Mouse (Mus musculus): ENCODE measurements around the gene Tmem131l. TPM values are rescaled to one million over a fixed set of nuclear protein-coding genes. Genes with fewer than 3 reads are reported as not detected.

Tmem131l gene
- polyA plus RNA-seq, 1 experiment: 8.4 TPM

DNA sequence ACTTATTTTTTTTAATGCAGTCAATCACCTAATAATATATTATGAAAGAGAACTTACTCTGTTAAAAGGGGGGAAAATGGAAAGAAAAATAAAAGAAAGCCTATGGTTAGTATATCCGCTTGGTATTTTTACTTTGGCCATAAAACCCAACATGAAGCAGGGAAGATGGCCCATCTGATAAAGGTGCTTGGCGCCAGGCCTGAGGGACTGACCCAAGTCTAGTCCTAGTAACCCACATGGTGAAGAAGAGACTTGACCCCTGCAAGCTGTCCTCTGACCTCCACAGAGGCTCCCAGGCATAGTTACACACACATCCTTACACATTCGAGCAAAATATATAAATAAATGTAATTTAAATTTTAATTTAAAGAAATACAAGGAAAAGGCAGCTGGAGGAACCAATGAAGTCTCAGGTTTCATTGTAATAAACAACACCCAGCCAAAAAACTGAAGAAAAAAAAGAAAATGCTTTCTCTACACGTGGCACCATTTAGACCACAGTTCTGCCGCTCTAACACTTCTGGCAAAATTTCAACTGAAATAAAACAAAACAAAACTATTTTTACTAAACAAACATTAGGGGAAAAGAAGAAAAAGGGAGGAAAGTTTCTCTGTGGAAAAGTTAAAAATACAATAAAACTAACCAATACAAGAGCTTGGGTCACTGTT lies 28.8 kb downstream of the Tmem131l start:
- Histone ChIP-seq H3K4me1 (ENCODE audit: control insufficient read depth, insufficient read depth, insufficient read length, low read length) (no peaks in the 10 kb centered on the region), H3K27ac (replicated peaks; ENCODE audit: low read depth, low read length) (no peak overlapping the region), H3K4me3 (ENCODE audit: insufficient read depth, low read depth, low read length) (no peak overlapping the region)

- Histone ChIP-seq H3K27ac (replicated peaks; ENCODE audit: low read depth, low read length) (no peak overlapping the region), H3K4me3 (ENCODE audit: insufficient read depth, low read depth, low read length) (no peak overlapping the region), H3K4me1 (ENCODE audit: control insufficient read depth, insufficient read depth, insufficient read length, low read length) (peaks cover 2% of the 10 kb centered on the region; the same call in 1 of the 2 replicates)
These were observed 34.0 kb downstream of the Tmem131l start for GRCm38 (mm10) chr3:84005989-84006388.

DNA sequence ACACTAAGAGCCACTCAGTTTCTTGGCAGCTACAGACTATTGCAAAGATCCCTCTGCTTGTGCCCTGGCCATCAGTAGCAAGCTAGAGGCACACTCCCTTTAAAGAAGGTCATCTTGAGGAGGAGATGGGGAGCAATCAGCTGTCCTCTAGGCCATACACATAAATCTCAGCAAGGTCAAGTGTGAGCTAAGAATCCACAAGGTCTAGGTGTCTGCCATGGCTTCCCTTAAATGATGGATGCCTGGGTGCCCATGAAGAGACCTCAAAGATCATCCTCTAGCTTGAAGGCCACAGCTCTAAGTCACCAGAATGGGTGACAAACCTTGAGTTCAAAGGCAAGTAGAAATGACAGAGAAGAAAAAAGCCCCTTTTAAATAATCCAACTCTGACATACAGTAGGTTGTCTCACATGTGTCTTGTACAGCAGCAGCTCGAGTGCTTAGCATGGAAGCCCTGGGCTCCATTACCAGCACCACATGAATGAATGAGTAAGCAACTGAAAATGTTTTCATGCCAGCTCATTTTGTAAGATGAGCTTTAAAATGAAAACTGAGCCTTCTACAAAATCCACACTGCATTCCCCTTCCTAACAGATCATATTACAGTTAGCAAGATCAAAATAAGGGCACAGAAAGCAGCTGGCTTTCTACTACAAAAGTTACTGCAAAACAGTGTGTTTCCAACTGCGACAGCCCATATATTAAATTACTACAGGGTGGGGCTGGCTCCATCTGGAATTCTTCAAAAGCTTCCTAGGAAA lies 35.5 kb downstream of the Tmem131l start:
- Histone ChIP-seq H3K4me1 (ENCODE audit: control insufficient read depth, insufficient read depth, insufficient read length, low read length) (peaks cover 2% of the 10 kb centered on the region; the same call in 1 of the 2 replicates), H3K27ac (replicated peaks; ENCODE audit: low read depth, low read length) (no peak overlapping the region), H3K4me3 (ENCODE audit: insufficient read depth, low read depth, low read length) (no peak overlapping the region)

DNA sequence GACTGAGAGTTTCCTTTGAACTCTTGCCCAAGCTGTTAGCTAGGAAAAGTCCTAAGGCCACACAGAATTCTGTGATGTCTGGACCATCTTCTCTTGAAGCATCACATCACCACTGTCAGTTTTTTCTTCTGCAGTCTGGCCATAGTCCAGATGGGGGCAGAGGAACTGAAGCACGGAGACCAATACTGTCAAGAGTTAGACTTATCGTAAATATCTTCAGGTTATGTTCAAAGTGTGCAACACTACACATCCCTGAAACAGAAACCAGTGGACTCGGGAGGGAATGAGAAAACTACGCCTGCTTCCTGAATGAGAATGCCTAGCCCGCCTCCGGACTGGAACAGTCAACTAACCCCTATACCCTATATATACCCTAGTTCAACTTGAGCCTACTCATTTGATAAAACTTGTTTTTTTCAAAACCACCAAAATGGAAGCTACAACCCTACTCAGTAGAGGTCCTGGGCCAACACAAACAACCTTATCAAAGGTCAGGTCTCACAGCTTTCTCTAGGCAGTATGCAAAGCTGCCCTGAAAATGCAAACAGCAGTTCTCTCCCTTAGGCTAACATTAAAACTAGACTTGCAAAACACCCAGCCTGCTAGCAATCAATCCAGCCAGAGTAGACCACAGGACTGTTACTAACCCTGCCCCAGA lies 37.4 kb downstream of the Tmem131l start:
- no peak overlapping the region; the same call in 1 of the 2 replicates for H3K27ac ChIP-seq (replicated peaks; ENCODE audit: low read depth, low read length)
- H3K4me3 ChIP-seq (ENCODE audit: insufficient read depth, low read depth, low read length): no peak overlapping the region
- peaks cover 8% of the 10 kb centered on the region for H3K4me1 ChIP-seq (ENCODE audit: control insufficient read depth, insufficient read depth, insufficient read length, low read length)

DNA sequence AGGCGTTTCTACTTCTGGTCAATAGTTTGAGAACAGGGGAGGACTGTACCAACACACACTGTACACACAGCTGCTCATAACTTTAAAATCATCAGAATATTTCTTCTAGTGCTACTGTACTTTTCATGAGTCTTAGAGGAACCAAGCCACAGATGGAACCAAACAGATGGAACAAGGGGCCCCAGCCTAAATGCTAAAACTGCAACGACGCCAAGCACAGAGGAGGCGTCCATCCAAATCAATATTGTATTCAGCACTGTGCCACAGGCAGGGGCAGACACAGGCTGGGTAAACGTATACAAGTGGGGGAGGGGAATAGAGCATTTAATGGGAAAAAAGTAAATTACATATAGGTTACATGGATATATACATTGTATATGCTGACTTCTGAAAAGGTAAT lies 42.4 kb downstream of the Tmem131l start:
- Histone ChIP-seq H3K27ac (replicated peaks; ENCODE audit: low read depth, low read length) (peak overlapping the region; percentile 63), H3K4me1 (ENCODE audit: control insufficient read depth, insufficient read depth, insufficient read length, low read length) (peaks cover 25% of the 10 kb centered on the region), H3K4me3 (ENCODE audit: insufficient read depth, low read depth, low read length) (no peak overlapping the region)

DNA sequence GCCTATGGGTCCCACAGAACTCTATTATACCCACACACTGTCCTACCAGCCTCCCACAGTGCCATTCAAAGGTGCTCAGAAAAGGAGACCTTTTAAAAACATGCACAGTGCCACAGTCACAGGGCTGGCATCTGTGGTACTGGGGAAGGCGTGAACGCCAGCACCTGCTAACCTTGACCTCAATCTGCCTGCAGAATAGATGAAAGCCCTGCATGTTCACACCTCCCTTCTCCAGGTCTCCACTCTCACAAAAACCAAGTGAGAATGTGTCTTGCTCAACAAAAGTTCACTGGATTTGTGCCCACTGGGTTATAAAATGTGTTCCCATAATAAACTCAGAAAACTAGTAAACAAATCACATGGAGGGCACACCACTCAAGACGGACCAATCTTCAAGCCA lies 42.9 kb downstream of the Tmem131l start:
- peaks cover 25% of the 10 kb centered on the region for H3K4me1 ChIP-seq (ENCODE audit: control insufficient read depth, insufficient read depth, insufficient read length, low read length)

DNA sequence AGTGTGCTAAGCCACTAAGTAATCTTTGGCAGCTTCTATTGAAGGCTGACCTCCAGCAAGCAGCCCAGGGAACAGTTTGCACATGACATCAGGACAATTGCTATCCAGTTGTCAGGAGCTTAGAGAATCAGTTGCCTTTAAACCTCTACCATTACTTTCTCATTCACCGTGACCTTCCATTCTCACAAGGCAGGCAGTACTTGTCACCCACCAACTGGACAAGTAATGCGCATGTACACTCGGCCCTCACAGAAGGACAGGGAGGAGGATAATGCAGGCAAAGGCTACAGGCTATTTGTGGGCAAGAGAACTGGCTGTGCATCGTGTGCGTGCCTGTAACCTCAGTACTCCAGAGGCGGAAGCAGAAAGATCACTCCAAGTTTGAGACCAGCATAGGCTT lies 43.9 kb downstream of the Tmem131l start:
- Histone ChIP-seq H3K4me3 (ENCODE audit: insufficient read depth, low read depth, low read length) (no peak overlapping the region), H3K4me1 (ENCODE audit: control insufficient read depth, insufficient read depth, insufficient read length, low read length) (peaks cover 23% of the 10 kb centered on the region), H3K27ac (replicated peaks; ENCODE audit: low read depth, low read length) (peak overlapping the region; percentile 67)

More for the DNA sequence above, 42.9 kb downstream of the Tmem131l start:
- Histone ChIP-seq H3K27ac (replicated peaks; ENCODE audit: low read depth, low read length) (peak overlapping the region; percentile 67), H3K4me3 (ENCODE audit: insufficient read depth, low read depth, low read length) (no peak overlapping the region)

DNA sequence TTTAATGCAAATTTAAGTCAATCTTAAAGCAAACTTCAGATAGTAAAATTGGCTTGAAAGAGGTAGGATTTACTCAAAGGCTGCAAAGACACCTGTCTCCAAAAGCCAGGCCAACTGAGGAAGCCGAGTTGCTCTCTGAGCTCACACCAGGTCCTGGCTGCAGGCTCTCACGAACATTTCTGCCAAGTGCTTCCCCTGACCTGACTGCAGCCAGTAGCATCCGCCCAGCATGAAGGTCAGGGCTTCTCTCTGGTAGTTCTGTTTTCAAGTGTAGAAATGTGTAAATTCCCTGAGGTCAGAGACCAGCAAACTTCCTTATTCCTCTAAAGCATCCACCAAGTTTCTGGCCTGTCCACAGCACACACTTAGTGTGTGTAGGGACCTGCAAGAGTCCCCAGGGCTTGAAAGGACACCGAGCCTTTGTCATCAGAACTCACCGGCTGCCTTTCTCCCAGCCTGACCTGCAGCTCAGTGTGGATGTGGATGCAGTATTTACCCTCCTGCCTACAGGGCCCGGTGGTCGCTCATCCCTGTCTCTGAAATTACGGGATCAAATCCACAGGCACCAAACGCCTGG lies 44.6 kb downstream of the Tmem131l start:
- no peak overlapping the region for H3K27ac ChIP-seq (replicated peaks; ENCODE audit: low read depth, low read length)
- H3K4me1 ChIP-seq (ENCODE audit: control insufficient read depth, insufficient read depth, insufficient read length, low read length): peaks cover 23% of the 10 kb centered on the region
- H3K4me3 ChIP-seq (ENCODE audit: insufficient read depth, low read depth, low read length): no peak overlapping the region

DNA sequence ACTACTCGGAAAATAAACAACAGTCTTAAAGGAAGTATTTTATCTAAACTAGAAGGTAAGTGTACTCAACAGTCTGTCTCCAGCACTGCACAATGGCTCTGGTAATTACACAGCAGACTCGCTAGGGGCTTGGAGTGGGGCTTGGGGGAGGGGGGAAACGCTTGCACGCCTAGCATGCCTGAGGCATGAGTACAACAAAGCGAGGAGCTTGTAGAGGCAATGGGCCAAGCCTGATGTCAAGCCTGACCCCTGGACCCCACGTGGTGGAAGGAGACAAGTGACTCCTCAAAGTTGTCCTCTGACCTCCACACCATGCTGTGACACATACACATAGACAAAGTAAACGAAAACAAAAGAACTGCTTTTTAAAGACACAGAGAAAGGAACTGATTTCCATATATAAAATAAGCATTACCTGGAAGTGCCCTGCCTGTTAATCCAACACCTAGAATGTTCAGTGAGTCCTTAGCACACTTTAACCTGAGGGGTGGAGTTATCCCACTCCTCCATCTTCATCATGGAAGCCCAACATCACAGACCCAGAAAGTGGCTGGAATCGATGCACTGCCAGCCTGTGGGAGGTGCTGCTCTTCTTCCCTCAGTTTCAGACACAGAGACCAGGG lies 45.6 kb downstream of the Tmem131l start:
- Histone ChIP-seq H3K27ac (replicated peaks; ENCODE audit: low read depth, low read length) (0 out of 2 replicates have a peak overlapping the region, but pooled peaks have one; percentile 10), H3K4me3 (ENCODE audit: insufficient read depth, low read depth, low read length) (no peak overlapping the region), H3K4me1 (ENCODE audit: control insufficient read depth, insufficient read depth, insufficient read length, low read length) (peaks cover 22% of the 10 kb centered on the region)

DNA sequence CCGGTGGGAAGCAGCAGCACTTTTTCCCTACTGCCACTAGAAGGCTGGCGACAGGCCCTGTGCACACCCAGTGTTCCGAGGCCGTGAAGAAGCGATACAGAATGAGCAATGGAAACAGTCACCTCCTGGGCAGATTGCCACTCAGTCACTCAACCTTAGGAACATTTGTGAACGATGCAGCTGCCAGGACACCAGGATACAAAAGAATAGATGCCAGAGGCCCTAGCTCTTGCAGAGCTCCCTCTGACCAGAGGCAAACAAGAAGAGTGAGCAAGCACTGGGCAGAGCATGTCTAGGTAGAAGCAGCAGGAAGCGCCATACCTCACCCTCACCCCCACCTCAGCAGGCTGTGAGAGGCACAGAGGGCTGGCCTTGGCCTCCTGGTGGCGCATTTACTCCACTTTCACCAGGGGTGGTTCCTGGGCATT lies 46.9 kb downstream of the Tmem131l start:
- peaks cover 18% of the 10 kb centered on the region for H3K4me1 ChIP-seq (ENCODE audit: control insufficient read depth, insufficient read depth, insufficient read length, low read length)
- no peak overlapping the region for H3K4me3 ChIP-seq (ENCODE audit: insufficient read depth, low read depth, low read length)
- no peak overlapping the region for H3K27ac ChIP-seq (replicated peaks; ENCODE audit: low read depth, low read length)

GRCm38 (mm10) chr3:83991691-83992524 lies 48.1 kb downstream of the Tmem131l start:
- H3K4me3 ChIP-seq (ENCODE audit: insufficient read depth, low read depth, low read length): no peak overlapping the region
- H3K4me1 ChIP-seq (ENCODE audit: control insufficient read depth, insufficient read depth, insufficient read length, low read length): peaks cover 16% of the 10 kb centered on the region
- 0 out of 2 replicates have a peak overlapping the region, but pooled peaks have one; percentile 3 for H3K27ac ChIP-seq (replicated peaks; ENCODE audit: low read depth, low read length)

DNA sequence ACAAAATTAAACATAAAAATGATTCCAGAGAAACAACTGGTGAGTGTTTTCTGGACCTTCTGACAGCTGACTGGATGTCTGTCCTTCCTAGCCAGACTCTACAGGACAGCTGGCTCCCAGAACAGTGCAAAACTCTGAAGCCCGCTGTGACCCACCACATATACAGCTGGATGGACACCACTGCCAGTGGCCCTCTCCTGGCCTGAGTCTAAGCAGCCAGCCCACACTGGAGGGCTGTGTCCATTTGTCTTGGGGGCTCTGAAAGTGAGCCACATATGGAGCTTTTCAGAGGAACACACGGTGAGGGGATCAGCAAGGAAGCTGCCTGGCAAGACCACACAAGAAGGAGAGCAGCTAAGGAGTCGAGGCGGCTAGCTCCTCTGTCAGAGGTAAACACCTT lies 51.8 kb downstream of the Tmem131l start:
- Histone ChIP-seq H3K4me1 (ENCODE audit: control insufficient read depth, insufficient read depth, insufficient read length, low read length) (peaks cover under 1% of the 10 kb centered on the region), H3K4me3 (ENCODE audit: insufficient read depth, low read depth, low read length) (no peak overlapping the region), H3K27ac (replicated peaks; ENCODE audit: low read depth, low read length) (no peak overlapping the region)

DNA sequence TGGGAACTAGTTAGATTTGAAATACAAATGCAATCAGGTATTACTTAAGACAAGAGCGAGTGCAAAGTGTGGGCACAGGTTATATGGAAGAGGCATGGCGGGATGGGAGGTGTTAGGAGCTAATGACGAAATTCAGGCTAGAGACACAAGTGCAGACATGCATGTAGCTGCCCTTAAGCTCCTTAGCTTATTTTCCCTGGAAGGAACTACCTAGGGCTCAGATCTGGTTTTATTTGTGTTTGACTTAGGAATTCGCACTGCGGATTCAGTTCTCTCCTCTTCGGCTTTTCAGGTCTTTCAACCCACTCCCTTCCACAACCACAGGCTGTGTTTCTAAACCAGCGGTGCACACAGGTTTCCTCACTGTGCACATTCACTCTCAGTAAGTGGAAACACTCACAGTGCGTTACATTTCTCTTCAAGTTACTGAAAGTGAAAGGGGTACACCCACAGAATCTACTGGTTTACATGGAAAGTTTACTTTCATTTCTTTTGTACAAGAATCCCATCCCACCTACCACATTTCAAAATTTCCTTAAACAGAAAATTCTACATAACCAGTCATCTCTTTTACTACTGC lies 52.4 kb downstream of the Tmem131l start:
- Histone ChIP-seq H3K4me1 (ENCODE audit: control insufficient read depth, insufficient read depth, insufficient read length, low read length) (no peaks in the 10 kb centered on the region; the same call in none of the 2 replicates), H3K4me3 (ENCODE audit: insufficient read depth, low read depth, low read length) (no peak overlapping the region), H3K27ac (replicated peaks; ENCODE audit: low read depth, low read length) (no peak overlapping the region)

- Histone ChIP-seq H3K4me1 (ENCODE audit: control insufficient read depth, insufficient read depth, insufficient read length, low read length) (no peaks in the 10 kb centered on the region; the same call in 1 of the 2 replicates), H3K4me3 (ENCODE audit: insufficient read depth, low read depth, low read length) (no peak overlapping the region), H3K27ac (replicated peaks; ENCODE audit: low read depth, low read length) (no peak overlapping the region)
These were observed 53.2 kb downstream of the Tmem131l start for GRCm38 (mm10) chr3:83986740-83987139.
